Mouse (Mus musculus): ENCODE results near the gene Hist1h4c. TPM values are rescaled to one million over a fixed set of nuclear protein-coding genes. Genes with fewer than 3 reads are reported as not detected.

The Hist1h4c gene
- polyA plus RNA-seq, 1 experiment from 2014 or later: 4.2 TPM

DNA sequence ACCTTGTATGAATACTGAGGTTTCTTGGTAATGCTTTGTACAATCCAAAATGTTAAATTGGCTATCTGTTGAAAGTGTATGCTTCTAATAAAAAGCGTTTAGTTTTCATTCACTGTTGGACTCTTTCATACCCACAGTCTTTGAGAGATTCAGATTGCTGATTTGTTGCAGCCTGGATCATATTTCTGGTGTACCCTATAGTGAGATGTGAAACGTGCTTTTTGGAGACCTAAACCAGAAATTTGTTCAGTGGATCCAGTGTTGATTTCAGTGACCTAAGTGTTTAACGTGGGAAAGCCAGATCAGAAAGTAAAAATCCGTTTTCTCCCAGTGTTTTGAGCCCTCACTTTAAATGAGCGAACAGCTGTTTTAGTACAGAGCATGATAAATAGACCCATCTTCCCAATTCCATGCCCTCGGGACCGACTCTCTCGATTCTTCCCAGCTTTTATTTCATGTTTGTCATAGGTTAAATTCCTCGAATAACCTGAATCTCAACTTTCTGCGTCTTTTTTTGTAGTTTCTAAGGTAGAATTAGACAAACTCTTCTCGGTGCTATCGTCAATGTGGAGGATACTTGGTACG is 42.1 kb upstream of the Hist1h4c start:
- Histone ChIP-seq H3K27me3 (no peaks in the 10 kb centered on the region), H3K4me2 (replicated peaks) (peak overlapping the region; percentile 99), H3K9me3 (replicated peaks) (no peaks in the 10 kb centered on the region), H3K9ac (peak overlapping the region; percentile 82), H3K4me3 (peak overlapping the region; percentile 53), H3K27ac (peak overlapping the region; percentile 94), H3K4me1 (peaks cover 13% of the 10 kb centered on the region), H3K36me3 (no peaks in the 10 kb centered on the region)
- ATAC-seq (ENCODE audit: low FRiP score): no peak
- WGBS: 33% methylated on average over 13 of the region's 13 CpGs

DNA sequence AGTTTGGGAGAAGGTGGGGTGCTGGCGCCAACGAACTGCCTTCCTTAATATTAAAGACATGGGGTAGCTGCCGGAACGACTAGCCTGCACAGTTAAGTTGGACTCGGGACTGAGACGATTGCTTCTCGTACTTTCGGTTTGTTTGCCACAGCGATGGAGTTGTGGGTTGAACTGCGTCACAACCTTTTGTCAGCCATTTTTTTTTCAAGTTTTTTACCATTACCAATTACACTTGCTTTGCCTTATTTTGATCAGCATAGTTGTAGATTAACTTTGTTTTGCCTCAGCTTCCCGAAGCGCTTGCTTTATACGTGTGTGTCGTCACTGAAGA is 41.6 kb upstream of the Hist1h4c start:
- H3K4me1 ChIP-seq: peaks cover 13% of the 10 kb centered on the region
- H3K9me3 ChIP-seq (replicated peaks): no peaks in the 10 kb centered on the region
- no peaks in the 10 kb centered on the region for H3K27me3 ChIP-seq
- no peak for ATAC-seq (ENCODE audit: low FRiP score)
- H3K27ac ChIP-seq: peak overlapping the region; percentile 94
- peak overlapping the region; percentile 82 for H3K9ac ChIP-seq
- H3K4me3 ChIP-seq: peak overlapping the region; percentile 53
- no peaks in the 10 kb centered on the region for H3K36me3 ChIP-seq
- H3K4me2 ChIP-seq (replicated peaks): peak overlapping the region; percentile 99
- 1% methylated on average over 14 of the region's 14 CpGs for WGBS

DNA sequence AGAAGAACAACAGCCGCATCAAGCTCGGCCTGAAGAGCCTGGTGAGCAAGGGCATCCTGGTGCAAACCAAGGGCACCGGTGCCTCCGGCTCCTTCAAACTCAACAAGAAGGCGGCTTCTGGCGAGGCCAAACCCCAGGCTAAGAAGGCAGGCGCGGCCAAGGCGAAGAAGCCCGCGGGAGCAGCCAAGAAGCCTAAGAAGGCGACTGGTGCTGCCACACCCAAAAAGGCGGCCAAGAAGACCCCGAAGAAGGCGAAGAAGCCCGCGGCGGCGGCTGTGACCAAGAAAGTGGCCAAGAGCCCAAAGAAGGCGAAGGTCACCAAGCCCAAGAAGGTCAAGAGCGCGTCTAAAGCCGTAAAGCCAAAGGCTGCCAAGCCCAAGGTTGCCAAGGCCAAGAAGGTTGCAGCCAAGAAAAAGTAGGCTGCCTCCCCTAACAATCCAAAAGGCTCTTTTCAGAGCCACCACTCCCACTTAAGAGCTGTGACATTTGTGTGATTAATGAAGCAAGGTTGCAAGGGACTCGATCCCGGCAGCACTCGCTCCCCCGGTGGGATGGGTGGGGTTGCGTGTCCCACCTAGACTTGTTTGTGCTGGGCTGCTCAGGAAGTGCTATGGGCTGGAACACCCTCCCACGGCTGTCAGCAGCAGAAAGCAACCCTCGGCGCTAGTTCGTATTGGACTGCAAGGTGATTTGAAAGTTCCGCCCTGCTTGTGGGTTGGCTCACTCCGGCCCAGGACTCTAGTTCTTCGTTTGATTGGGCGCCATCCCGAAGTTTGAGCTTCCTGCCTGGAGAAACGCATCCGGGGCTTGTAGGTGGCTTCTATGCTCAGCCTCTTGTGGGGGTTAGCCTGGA is 41.0 kb upstream of the Hist1h4c start:
- under 1% methylated on average over 39 of the region's 39 CpGs for WGBS
- Histone ChIP-seq H3K27me3 (no peaks in the 10 kb centered on the region), H3K4me2 (replicated peaks) (peak overlapping the region; percentile 99), H3K27ac (peak overlapping the region; percentile 94), H3K9me3 (replicated peaks) (no peaks in the 10 kb centered on the region), H3K36me3 (no peaks in the 10 kb centered on the region), H3K4me3 (peak overlapping the region; percentile 53), H3K9ac (peak overlapping the region; percentile 82), H3K4me1 (peaks cover 13% of the 10 kb centered on the region)
- peak; percentile 86 for ATAC-seq (ENCODE audit: low FRiP score)

DNA sequence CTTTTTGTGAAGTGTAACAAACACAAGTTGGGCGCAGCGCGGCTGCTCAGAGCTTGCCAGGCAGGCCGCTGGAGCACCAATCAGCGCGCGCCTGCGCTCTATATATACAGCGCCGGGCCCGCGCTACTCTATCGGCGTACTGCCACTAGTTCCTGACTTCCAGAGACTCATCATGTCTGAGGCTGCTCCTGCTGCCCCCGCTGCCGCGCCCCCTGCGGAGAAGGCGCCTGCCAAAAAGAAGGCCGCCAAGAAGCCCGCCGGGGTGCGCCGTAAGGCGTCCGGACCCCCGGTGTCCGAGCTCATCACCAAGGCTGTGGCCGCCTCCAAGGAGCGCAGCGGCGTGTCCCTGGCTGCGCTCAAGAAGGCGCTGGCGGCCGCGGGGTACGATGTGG is 40.4 kb upstream of the Hist1h4c start, which contains the start of gene Hist1h1c:
Gene Hist1h1c, plus strand, starts transcription at position 132 of the 392 bp plus-strand sequence.
- H3K4me3 ChIP-seq: peak within 1 kb of the TSS; percentile 53
- no peaks in the 10 kb centered on the region for H3K9me3 ChIP-seq (replicated peaks)
- peak; percentile 97 for ATAC-seq (ENCODE audit: low FRiP score)
- H3K27ac ChIP-seq: peak within 1 kb of the TSS; percentile 94
- WGBS: under 1% methylated on average over 38 of the region's 38 CpGs
- H3K4me2 ChIP-seq (replicated peaks): peak within 1 kb of the TSS; percentile 99
- H3K36me3 ChIP-seq: no peaks in the 10 kb centered on the region
- peaks cover 13% of the 10 kb centered on the region for H3K4me1 ChIP-seq
- peak within 1 kb of the TSS; percentile 82 for H3K9ac ChIP-seq
- no peaks in the 10 kb centered on the region for H3K27me3 ChIP-seq

DNA sequence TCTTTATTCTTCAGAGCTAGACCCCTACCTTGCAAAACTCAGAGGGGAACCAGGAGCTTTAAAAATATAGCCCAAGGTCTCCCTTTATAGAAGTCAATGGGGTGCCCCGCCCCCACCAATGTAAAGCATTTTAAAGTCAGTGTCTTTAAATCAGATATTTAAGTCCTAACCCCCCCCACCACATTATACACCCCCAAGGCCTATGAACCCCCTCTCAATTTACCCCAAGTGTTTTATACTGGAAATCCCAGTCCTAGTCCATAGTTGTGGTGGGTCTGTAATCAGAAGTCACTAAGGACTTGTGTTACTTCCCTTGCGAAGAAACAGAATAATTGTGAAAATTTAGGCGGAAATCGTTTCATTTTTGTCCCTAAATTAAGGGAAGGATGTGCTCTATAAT is 39.8 kb upstream of the Hist1h4c start:
- Histone ChIP-seq H3K4me3 (peak overlapping the region; percentile 53), H3K27ac (peak overlapping the region; percentile 94), H3K9me3 (replicated peaks) (no peaks in the 10 kb centered on the region), H3K36me3 (no peaks in the 10 kb centered on the region), H3K9ac (peak overlapping the region; percentile 82), H3K4me2 (replicated peaks) (peak overlapping the region; percentile 99), H3K27me3 (no peaks in the 10 kb centered on the region), H3K4me1 (peaks cover 13% of the 10 kb centered on the region)
- ATAC-seq (ENCODE audit: low FRiP score): no peak
- WGBS: 26% methylated on average over 4 of the region's 4 CpGs

DNA sequence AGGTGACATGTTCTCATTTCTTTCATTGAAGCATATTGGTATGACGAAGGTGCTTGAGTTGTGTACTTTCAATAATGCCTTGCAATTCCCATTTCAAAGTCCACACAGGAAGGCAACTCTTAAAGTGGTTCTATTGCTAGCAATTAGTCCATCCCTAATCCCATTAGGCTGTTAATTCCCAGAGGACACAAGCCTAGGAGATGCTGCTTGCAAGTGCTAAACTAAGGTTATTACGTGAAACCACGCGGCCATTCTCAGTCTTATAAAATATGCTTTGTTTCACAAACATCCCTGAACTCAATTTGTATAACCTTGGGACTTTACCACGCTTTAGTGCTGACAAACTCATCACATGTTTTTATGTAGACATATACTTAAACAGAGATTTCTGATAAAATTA is 38.8 kb upstream of the Hist1h4c start:
- Histone ChIP-seq H3K36me3 (no peaks in the 10 kb centered on the region), H3K4me3 (no peak overlapping the region), H3K27me3 (no peaks in the 10 kb centered on the region), H3K4me2 (replicated peaks) (no peak overlapping the region), H3K9me3 (replicated peaks) (no peaks in the 10 kb centered on the region), H3K9ac (no peak overlapping the region), H3K27ac (no peak overlapping the region), H3K4me1 (peaks cover 13% of the 10 kb centered on the region)
- 91% methylated on average over 5 of the region's 5 CpGs for WGBS
- ATAC-seq (ENCODE audit: low FRiP score): no peak

DNA sequence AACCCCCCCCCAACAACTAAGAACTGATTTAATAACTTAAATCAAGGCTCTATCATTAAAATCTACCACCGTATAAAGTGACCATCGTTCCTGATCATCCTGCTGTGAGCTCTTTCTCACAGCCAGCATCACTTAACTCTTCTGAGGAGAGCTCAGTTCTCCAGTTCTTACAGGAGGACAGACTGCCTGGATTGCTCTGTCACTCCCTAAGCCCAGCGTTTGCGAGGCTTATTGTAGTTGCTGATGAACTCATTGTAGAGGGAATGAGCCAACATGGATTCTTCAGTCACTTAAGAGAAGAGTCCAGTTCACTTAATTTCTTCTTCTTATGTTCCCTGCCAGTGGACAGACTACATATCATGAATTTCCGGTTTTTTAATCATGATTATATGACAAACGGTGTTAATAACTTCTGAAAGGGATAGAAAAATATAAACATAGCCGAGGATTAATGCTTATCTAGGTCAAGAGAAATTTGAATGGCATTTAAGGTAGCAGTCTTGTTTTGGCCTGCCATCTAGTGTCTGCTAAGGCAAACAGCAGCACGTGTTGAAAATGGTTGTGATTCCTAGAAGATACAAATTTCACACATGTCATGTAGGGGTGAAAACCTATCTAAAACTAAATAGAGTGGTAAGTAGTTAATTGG is 34.0 kb upstream of the Hist1h4c start:
- no peak for ATAC-seq (ENCODE audit: low FRiP score)
- Histone ChIP-seq H3K36me3 (no peaks in the 10 kb centered on the region), H3K4me3 (no peak overlapping the region), H3K27me3 (no peaks in the 10 kb centered on the region), H3K27ac (no peak overlapping the region), H3K4me2 (replicated peaks) (no peak overlapping the region), H3K9ac (no peak overlapping the region), H3K4me1 (no peaks in the 10 kb centered on the region), H3K9me3 (replicated peaks) (no peaks in the 10 kb centered on the region)
- WGBS: 27% methylated on average over 8 of the region's 8 CpGs

DNA sequence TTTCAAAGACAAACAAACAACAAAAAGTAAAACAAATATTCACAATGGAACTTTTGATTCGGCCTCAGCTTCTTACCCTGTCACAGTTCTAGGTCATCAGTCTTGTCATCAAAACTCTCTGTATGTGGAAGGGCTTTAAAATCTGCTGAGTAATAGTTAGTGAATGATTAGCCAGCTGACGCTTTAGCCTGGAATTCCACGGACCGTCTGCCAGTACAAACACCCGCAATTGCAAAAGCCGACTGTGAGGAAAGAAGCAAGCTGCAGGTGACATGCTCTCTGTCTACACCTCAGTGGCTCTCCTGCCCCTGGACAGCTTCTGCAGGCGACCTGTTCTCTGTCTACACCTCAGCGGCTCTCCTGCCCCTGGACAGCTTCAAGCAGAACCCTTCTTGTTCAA is 32.2 kb upstream of the Hist1h4c start:
- 35% methylated on average over 8 of the region's 8 CpGs for WGBS
- H3K27ac ChIP-seq: no peak overlapping the region
- ATAC-seq (ENCODE audit: low FRiP score): no peak
- no peaks in the 10 kb centered on the region for H3K27me3 ChIP-seq
- H3K4me2 ChIP-seq (replicated peaks): no peak overlapping the region
- H3K4me1 ChIP-seq: no peaks in the 10 kb centered on the region
- H3K9me3 ChIP-seq (replicated peaks): no peaks in the 10 kb centered on the region
- no peaks in the 10 kb centered on the region for H3K36me3 ChIP-seq
- no peak overlapping the region for H3K4me3 ChIP-seq
- no peak overlapping the region for H3K9ac ChIP-seq

DNA sequence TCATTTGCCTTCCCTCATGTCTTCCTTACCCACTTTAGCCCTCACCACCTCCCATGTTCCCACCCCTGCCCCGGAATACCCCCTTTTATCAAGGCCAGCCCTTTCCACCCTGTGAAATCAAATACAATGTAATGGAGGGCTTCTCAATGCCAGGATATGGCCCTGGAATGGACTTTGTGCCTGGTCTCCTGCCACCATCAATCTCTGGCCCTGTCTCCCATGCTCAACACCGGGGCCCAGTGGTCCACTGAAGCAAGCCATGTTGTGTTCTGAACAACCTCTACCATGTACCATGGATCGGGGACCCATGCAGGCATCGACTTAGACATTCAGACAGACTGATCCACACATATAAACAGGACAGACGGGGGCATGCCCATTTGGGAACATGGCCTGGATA is 31.5 kb upstream of the Hist1h4c start:
- H3K27me3 ChIP-seq: no peaks in the 10 kb centered on the region
- no peak for ATAC-seq (ENCODE audit: low FRiP score)
- no peaks in the 10 kb centered on the region for H3K36me3 ChIP-seq
- no peak overlapping the region for H3K4me3 ChIP-seq
- H3K9ac ChIP-seq: no peak overlapping the region
- no peak overlapping the region for H3K27ac ChIP-seq
- no peak overlapping the region for H3K4me2 ChIP-seq (replicated peaks)
- WGBS: 90% methylated on average over 5 of the region's 5 CpGs
- H3K9me3 ChIP-seq (replicated peaks): no peaks in the 10 kb centered on the region
- no peaks in the 10 kb centered on the region for H3K4me1 ChIP-seq

DNA sequence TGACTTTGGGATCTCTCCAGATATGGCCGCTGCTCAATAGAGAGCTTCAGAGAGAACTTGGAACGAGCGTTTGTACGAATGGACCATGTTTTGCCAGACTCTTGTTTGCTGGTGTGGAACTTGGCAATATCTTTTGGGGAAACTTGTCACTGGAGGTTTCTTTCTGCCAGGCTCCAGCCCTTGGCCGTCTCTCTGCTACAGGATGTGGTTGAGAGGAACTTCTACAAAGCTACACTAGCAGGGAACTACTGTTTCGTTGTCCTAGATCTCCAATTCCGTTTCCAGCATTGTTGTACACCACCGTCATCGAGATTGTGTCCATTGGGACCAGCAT is 30.9 kb upstream of the Hist1h4c start:
- H3K27me3 ChIP-seq: no peaks in the 10 kb centered on the region
- H3K36me3 ChIP-seq: no peaks in the 10 kb centered on the region
- no peak overlapping the region for H3K9ac ChIP-seq
- WGBS: 94% methylated on average over 9 of the region's 9 CpGs
- no peak overlapping the region for H3K4me3 ChIP-seq
- no peak overlapping the region for H3K27ac ChIP-seq
- no peak for ATAC-seq (ENCODE audit: low FRiP score)
- no peaks in the 10 kb centered on the region for H3K9me3 ChIP-seq (replicated peaks)
- no peaks in the 10 kb centered on the region for H3K4me1 ChIP-seq
- H3K4me2 ChIP-seq (replicated peaks): no peak overlapping the region

DNA sequence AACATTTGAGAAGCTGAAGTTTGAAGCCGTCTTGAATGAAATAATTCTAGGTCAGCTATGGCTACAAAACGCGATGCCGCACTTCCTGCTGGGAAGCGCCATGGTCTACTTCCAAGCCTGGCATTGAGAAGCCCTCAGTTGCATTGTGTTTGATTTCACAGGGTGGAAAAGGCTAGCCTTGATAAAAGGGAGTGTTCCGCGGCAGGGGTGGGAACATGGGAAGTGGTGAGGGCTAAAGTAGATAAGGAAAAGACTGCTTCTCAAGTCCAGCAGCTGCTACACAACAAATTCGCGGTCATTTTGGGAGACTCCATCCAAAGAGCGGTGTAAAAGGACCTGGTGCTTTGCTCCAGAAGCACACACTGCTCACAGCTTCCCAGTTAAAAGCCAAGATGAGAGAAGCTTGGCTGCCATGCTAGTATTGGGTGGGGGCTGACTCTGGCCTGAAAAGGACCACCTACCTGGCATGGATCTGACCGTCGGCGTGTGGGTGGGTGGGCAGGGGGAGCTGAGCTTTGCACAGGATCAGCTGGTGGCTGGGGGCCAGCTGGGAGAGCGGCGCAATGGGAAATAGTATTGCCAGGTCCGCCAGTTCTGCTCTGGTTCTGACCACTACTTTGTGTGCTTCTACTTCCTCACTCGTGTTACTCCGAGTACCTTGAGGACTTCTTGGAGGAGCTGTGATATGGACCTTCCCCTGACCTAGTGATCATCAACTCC is 30.4 kb upstream of the Hist1h4c start:
- no peaks in the 10 kb centered on the region for H3K4me1 ChIP-seq
- H3K4me2 ChIP-seq (replicated peaks): no peak overlapping the region
- no peak overlapping the region for H3K4me3 ChIP-seq
- WGBS: 88% methylated on average over 18 of the region's 18 CpGs
- no peaks in the 10 kb centered on the region for H3K9me3 ChIP-seq (replicated peaks)
- no peaks in the 10 kb centered on the region for H3K27me3 ChIP-seq
- no peak for ATAC-seq (ENCODE audit: low FRiP score)
- H3K9ac ChIP-seq: no peak overlapping the region
- no peak overlapping the region for H3K27ac ChIP-seq
- no peaks in the 10 kb centered on the region for H3K36me3 ChIP-seq

DNA sequence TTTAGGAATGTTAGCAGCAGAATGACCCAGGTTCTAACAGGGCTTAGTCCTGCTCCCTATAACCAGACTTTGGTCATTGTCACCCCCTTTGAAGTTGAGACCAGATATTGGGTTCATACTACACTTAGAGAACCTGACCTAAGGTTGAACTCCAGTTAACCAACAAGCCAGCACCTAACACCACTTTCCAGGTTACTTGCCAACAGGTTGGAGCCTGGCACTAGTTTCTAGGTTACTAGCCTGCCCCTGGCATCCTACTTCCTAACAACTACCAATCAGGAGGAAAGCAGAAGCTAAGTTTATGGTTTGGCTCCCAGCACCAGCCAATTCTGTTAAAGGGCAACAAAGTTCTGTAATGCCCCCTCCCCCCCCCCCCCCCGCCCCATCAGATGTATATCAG is 27.0 kb upstream of the Hist1h4c start:
- Histone ChIP-seq H3K9me3 (replicated peaks) (no peaks in the 10 kb centered on the region), H3K9ac (no peak overlapping the region), H3K36me3 (no peaks in the 10 kb centered on the region), H3K27me3 (no peaks in the 10 kb centered on the region), H3K27ac (no peak overlapping the region), H3K4me1 (no peaks in the 10 kb centered on the region), H3K4me2 (replicated peaks) (no peak overlapping the region), H3K4me3 (no peak overlapping the region)
- ATAC-seq (ENCODE audit: low FRiP score): no peak
- WGBS: no CpG with 5 or more reads among the region's 1 CpGs
